Mouse (Mus musculus): ENCODE data around the gene Cd27.

DNA sequence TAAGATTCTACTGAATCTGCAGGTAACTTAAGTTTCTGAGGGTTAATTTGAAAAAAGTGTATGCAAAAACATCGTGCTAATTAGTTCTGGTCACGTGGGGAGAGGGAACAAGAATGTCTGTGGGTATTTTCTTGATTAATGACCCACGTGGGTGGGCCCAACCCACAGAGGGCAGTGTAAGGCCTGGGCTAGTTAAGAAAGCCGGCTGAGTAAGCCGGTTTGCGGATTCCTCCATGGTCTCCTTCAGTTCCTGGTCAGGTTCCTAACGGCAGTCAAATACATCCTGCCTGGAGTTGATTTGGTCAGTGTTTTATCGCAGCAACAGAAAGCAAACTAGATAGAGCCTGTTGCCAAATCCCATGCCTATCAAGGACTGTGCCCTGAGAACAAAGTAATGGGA lies 47.4 kb upstream of the Cd27 start:
- TF ChIP-seq CTCF (IDR thresholded peaks at IDR 0.05; ENCODE audit: extremely low read depth, insufficient read length, insufficient replicate concordance, low read depth, low read length) = no peak
- no peak for TF ChIP-seq POLR2A (IDR thresholded peaks at IDR 0.05; ENCODE audit: low read depth, low read length)

All from small intestine, adult 2 months (tissue).